Mouse (Mus musculus) ES-Bruce4 (cell line): ENCODE measurements at regions not wholly inside any gene's neighbourhood (a gene's known extent, or its start where the extent isn't known, plus 50 kb on each side); places are given as distances from the start of the nearest gene placed in this dataset.

Experiments
- CTCF ChIP-seq: IDR thresholded peaks from one replicate; pipeline ENCODE4 v1.8.1; 2011; ENCODE audit warnings: low read depth, low read length
- EP300 ChIP-seq: IDR thresholded peaks from 2 replicates; pipeline ENCODE4 v1.6.1; 2011; ENCODE audit warnings: low read depth, low read length; ENCODE audit not compliant: insufficient read depth

DNA sequence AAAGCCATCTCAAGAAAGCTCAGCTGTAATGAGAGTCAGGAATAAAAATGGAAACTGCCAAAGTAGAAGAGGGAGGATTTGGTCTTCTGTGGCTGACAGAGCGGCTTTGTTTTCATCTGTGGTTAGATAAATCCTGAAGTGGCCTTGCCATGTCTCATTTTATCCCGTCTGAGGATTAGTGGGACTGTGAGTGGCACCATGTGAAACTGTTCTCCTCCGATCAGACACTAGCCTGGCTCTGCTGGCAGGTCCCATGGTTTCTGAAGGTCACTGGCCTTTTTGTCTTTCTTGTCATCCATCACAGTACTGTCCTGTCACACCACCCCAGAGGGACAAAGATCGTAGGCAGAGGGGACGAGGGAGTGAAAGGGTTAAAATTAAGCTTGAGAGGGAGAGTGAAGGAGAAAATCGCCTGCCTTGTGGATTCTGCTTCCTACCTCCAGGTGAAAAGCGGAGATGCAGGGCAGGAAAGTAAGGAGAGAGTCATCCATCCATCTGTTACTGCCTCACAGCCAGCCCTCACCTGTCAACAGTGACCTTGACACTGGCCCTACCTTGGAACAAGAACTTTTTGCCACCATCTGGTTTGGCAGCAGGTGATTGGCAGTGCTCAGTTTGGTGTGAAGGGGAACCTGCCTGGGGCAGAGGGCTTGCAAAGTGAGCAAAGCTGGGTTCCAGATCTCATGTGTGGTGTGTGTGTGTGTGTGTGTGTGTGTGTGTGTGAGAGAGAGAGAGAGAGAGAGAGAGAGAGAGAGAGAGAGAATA lies 63.2 kb upstream of the Glce start:
- TF ChIP-seq EP300: no peak
- no peak for TF ChIP-seq CTCF
